Mouse (Mus musculus) MEL (cell line): ENCODE data around the gene Zfp280b. TPM values are rescaled to one million over a fixed set of nuclear protein-coding genes. Genes with fewer than 3 reads are reported as not detected.

Experiments
- DNase-seq: peaks from one replicate; pipeline ENCODE4 v3.0.0; 2011; ENCODE audit warnings: low read depth, low spot score
- H3K27ac ChIP-seq: 2 replicates; pipeline ENCODE4 v1.5.1; 2012; ENCODE audit warnings: low read depth, mild to moderate bottlenecking, control low read depth, low read length, moderate library complexity; ENCODE audit not compliant: control insufficient read depth
- H3K27me3 ChIP-seq, 2 experiments: fragments of 150-350 bp in 1 of 2; sonication (generic) in 1 of 2; 2 replicates each; pipeline ENCODE4 v1.6.1; 2012; ENCODE audit warnings: low read length in 2 of 2, mild to moderate bottlenecking in 2 of 2, improper control_type of control experiment in 1 of 2, moderate library complexity in 1 of 2; ENCODE audit not compliant: insufficient read depth in 2 of 2, control insufficient read depth in 1 of 2
- H3K36me3 ChIP-seq, 2 experiments: 2 replicates each; pipeline ENCODE4 v1.6.1; 2012 to 2014; ENCODE audit warnings: low read length in 2 of 2, improper control_type of control experiment in 1 of 2, inconsistent platforms in 1 of 2, mild to moderate bottlenecking in 1 of 2; ENCODE audit not compliant: insufficient read depth in 2 of 2, control insufficient read depth in 1 of 2
- H3K4me1 ChIP-seq, 2 experiments: fragments of 150-350 bp in 1 of 2; sonication (generic) in 1 of 2; 2 replicates each; pipeline ENCODE4 v1.6.1; 2012; ENCODE audit warnings: low read length in 2 of 2, improper control_type of control experiment in 1 of 2, mild to moderate bottlenecking in 1 of 2; ENCODE audit not compliant: insufficient read depth in 2 of 2, control insufficient read depth in 1 of 2
- H3K4me3 ChIP-seq, 2 experiments: fragments of 150-350 bp in 1 of 2; sonication (generic) in 1 of 2; 2 replicates each; pipeline ENCODE4 v1.5.1; 2012; ENCODE audit warnings: low read depth in 2 of 2, low read length in 2 of 2, mild to moderate bottlenecking in 2 of 2, moderate library complexity in 2 of 2, control low read depth in 1 of 2, improper control_type of control experiment in 1 of 2; ENCODE audit not compliant: control insufficient read depth in 1 of 2, insufficient read depth in 1 of 2
- H3K79me2 ChIP-seq: 2 replicates; pipeline ENCODE4 v1.6.1; 2012; ENCODE audit warnings: mild to moderate bottlenecking, low read length, moderate library complexity; ENCODE audit not compliant: control insufficient read depth, poor library complexity, insufficient read depth
- H3K9ac ChIP-seq: 2 replicates; pipeline ENCODE4 v1.6.1; 2012; ENCODE audit warnings: low read depth, mild to moderate bottlenecking, control low read depth, low read length, moderate library complexity; ENCODE audit not compliant: control insufficient read depth, poor library complexity, severe bottlenecking
- H3K9me3 ChIP-seq: fragments of 150-350 bp; sonication (generic); replicated peaks from 2 replicates; pipeline ENCODE4 v1.6.1; 2012; ENCODE audit warnings: mild to moderate bottlenecking, low read length, improper control_type of control experiment, moderate library complexity; ENCODE audit not compliant: insufficient read depth
- CHD1 ChIP-seq: IDR thresholded peaks from 2 replicates; pipeline ENCODE4 v1.6.1; 2012; ENCODE audit warnings: low read depth, mild to moderate bottlenecking, inconsistent platforms, low read length, improper control_type of control experiment
- CHD2 ChIP-seq: IDR thresholded peaks from 2 replicates; pipeline ENCODE4 v1.6.1; 2011; ENCODE audit warnings: low read length, improper control_type of control experiment
- GABPA ChIP-seq: IDR thresholded peaks from 2 replicates; pipeline ENCODE4 v1.6.1; 2012; ENCODE audit warnings: low read depth, mild to moderate bottlenecking, inconsistent platforms, low read length, improper control_type of control experiment, moderate library complexity
- GATA1 ChIP-seq: IDR thresholded peaks from 2 replicates; pipeline ENCODE4 v1.6.1; 2011; ENCODE audit warnings: low read depth, low read length, improper control_type of control experiment
- HCFC1 ChIP-seq: IDR thresholded peaks from 2 replicates; pipeline ENCODE4 v1.6.1; 2012; ENCODE audit warnings: low read depth, mild to moderate bottlenecking, inconsistent platforms, low read length, improper control_type of control experiment, moderate library complexity
- JUND ChIP-seq: IDR thresholded peaks from 2 replicates; pipeline ENCODE4 v1.6.1; 2011; ENCODE audit warnings: low read depth, mild to moderate bottlenecking, improper control_type of control experiment, low read length
- KAT2A ChIP-seq: conservative IDR thresholded peaks from 2 replicates; pipeline ENCODE4 v1.6.1; 2012; ENCODE audit warnings: low read depth, low read length, improper control_type of control experiment, inconsistent platforms
- MAFK ChIP-seq: IDR thresholded peaks from 2 replicates; pipeline ENCODE4 v1.6.1; 2011; ENCODE audit warnings: low read depth, mild to moderate bottlenecking, low read length, improper control_type of control experiment, borderline replicate concordance
- MEF2A ChIP-seq: IDR thresholded peaks from 2 replicates; pipeline ENCODE4 v1.6.1; 2014; ENCODE audit warnings: low read depth, mild to moderate bottlenecking, inconsistent platforms, low read length, improper control_type of control experiment; ENCODE audit not compliant: poor library complexity, insufficient replicate concordance, severe bottlenecking; ENCODE audit errors: extremely low read depth
- MYC ChIP-seq: IDR thresholded peaks from 2 replicates; pipeline ENCODE4 v1.6.1; 2011; ENCODE audit warnings: low read depth, mild to moderate bottlenecking, low read length, improper control_type of control experiment, moderate library complexity
- NRF1 ChIP-seq: IDR thresholded peaks from 2 replicates; pipeline ENCODE4 v1.6.1; 2014; ENCODE audit warnings: low read depth, mild to moderate bottlenecking, inconsistent platforms, low read length, improper control_type of control experiment, moderate library complexity; ENCODE audit not compliant: poor library complexity, insufficient read depth, severe bottlenecking
- POLR2AphosphoS2 ChIP-seq: IDR thresholded peaks from 2 replicates; pipeline ENCODE4 v1.6.1; 2011; ENCODE audit warnings: low read length, improper control_type of control experiment
- POLR2AphosphoS5 ChIP-seq: IDR thresholded peaks from 2 replicates; pipeline ENCODE4 v1.6.1; 2012; ENCODE audit warnings: low read depth, borderline replicate concordance, mild to moderate bottlenecking, inconsistent platforms, low read length, moderate library complexity, mixed read lengths
- RAD21 ChIP-seq: IDR thresholded peaks from 2 replicates; pipeline ENCODE4 v1.6.1; 2011; ENCODE audit warnings: mild to moderate bottlenecking, low read depth, low read length, improper control_type of control experiment
- RCOR1 ChIP-seq: IDR thresholded peaks from 2 replicates; pipeline ENCODE4 v1.6.1; 2012; ENCODE audit warnings: low read depth, mild to moderate bottlenecking, inconsistent platforms, low read length, improper control_type of control experiment
- SIN3A ChIP-seq: IDR thresholded peaks from 2 replicates; pipeline ENCODE4 v1.6.1; 2012; ENCODE audit warnings: low read length, improper control_type of control experiment, inconsistent platforms
- TAL1 ChIP-seq: IDR thresholded peaks from 2 replicates; pipeline ENCODE4 v1.6.1; 2012; ENCODE audit warnings: mild to moderate bottlenecking, inconsistent platforms, low read length, moderate library complexity, mixed read lengths
- TCF12 ChIP-seq: IDR thresholded peaks from 2 replicates; pipeline ENCODE4 v1.6.1; 2014; ENCODE audit warnings: low read depth, mild to moderate bottlenecking, inconsistent platforms, low read length, improper control_type of control experiment, moderate library complexity
- UBTF ChIP-seq: IDR thresholded peaks from 2 replicates; pipeline ENCODE4 v1.6.1; 2012; ENCODE audit warnings: low read depth, mild to moderate bottlenecking, inconsistent platforms, low read length, improper control_type of control experiment, moderate library complexity, borderline replicate concordance; ENCODE audit not compliant: insufficient read depth
- ZC3H11A ChIP-seq: IDR thresholded peaks from 2 replicates; pipeline ENCODE4 v1.6.1; 2012; ENCODE audit warnings: low read depth, mild to moderate bottlenecking, inconsistent platforms, low read length, improper control_type of control experiment
- ZMIZ1 ChIP-seq: IDR thresholded peaks from 2 replicates; pipeline ENCODE4 v1.6.1; 2012; ENCODE audit warnings: low read depth, mild to moderate bottlenecking, inconsistent platforms, low read length, improper control_type of control experiment, moderate library complexity
- ZNF384 ChIP-seq: IDR thresholded peaks from 2 replicates; pipeline ENCODE4 v1.6.1; 2012; ENCODE audit warnings: low read depth, mild to moderate bottlenecking, inconsistent platforms, low read length, improper control_type of control experiment
- polyA plus RNA-seq, 2 experiments: library from polyadenylated mRNA; stranded (reverse) in 1 of 2; unstranded in 1 of 2; fragments of >175 nt in 1 of 2; fragments of >200 nt in 1 of 2; gene quantifications; 2 replicates each; pipeline versions ENCODE4 v1.2.1 to v1.2.4; 2012; ENCODE audit warnings: low replicate concordance in 2 of 2, low read depth in 1 of 2; ENCODE audit not compliant: insufficient read length in 2 of 2, insufficient read depth in 1 of 2, missing spikeins in 1 of 2
- total RNA-seq: library from RNA; depleted of rRNA; stranded (reverse); fragments of 300-350 nt; gene quantifications from 2 replicates; pipeline ENCODE4 v1.2.3, GENCODE M21; 2012

The Zfp280b gene
- total and polyA plus RNA-seq, 3 experiments, result 7.9 to 18.6 TPM; not detected in 1

- H3K27me3 ChIP-seq, result no peaks in the 10 kb centered on the region
- H3K36me3 ChIP-seq, result peaks cover 9 to 22% of the 10 kb centered on the region in 2 experiments
- no peaks in the 10 kb centered on the region for H3K9me3 ChIP-seq
- TF ChIP-seq UBTF (no peak), MYC (no peak), MAFK (no peak), CHD2 (no peak), POLR2AphosphoS2 (no peak), ZNF384 (no peak), RCOR1 (no peak), ZMIZ1 (no peak), GATA1 (no peak), KAT2A (no peak), JUND (no peak), TCF12 (no peak), MEF2A (no peak), RAD21 (no peak), CHD1 (no peak), NRF1 (no peak), POLR2AphosphoS5 (no peak), SIN3A (no peak)
- H3K9ac ChIP-seq, result no peak overlapping the region
- H3K79me2 ChIP-seq, result peaks cover 33% of the 10 kb centered on the region
- H3K27ac ChIP-seq, result no peak overlapping the region
- no peak overlapping the region for H3K4me3 ChIP-seq
- peaks cover 4 to 10% of the 10 kb centered on the region in 2 experiments for H3K4me1 ChIP-seq
- peak; percentile 24 for DNase-seq
Measured at GRCm38 (mm10) chr10:76034001-76034600, 1.7 kb downstream of the Zfp280b start.

DNA sequence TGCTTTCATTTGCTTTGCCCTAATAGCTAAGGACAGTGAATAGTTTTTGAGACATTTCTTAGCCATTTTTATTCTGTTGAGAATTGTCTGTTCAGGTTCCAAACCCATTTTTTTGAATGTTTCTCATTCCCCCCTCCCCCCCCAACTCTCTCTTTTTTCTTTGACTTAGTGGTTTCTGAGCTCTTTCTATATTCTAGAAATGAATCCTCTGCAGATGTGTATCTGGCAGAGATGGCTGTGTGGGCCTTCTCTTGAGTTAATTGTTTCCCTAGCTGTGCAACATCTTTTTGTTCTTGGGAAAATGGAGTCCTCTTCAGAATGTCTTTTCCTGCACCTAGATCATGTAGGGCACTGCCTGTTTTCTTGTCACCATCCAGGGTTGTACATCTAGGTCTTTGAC, 2.8 kb downstream of the Zfp280b start:
- peaks cover 4 to 10% of the 10 kb centered on the region in 2 experiments for H3K4me1 ChIP-seq
- peaks cover 33% of the 10 kb centered on the region for H3K79me2 ChIP-seq
- TF ChIP-seq HCFC1, result no peak
- TF ChIP-seq POLR2AphosphoS5, result no peak
- TF ChIP-seq GABPA, result no peak
- TF ChIP-seq TAL1, result no peak
- TF ChIP-seq ZC3H11A, result no peak
- no peak for DNase-seq
- no peaks in the 10 kb centered on the region for H3K9me3 ChIP-seq
- H3K4me3 ChIP-seq, result no peak overlapping the region
- H3K36me3 ChIP-seq, result peaks cover 10 to 22% of the 10 kb centered on the region in 2 experiments
- H3K27me3 ChIP-seq, result no peaks in the 10 kb centered on the region
- no peak overlapping the region for H3K27ac ChIP-seq
- no peak overlapping the region for H3K9ac ChIP-seq
